Mouse (Mus musculus) kidney, adult 8-10 months (tissue): Measurements from ENCODE around the gene Tmigd1.

ENCODE experiments used
- DNase-seq, 2 experiments: peaks; one replicate each; pipeline ENCODE4 v3.0.0; 2022

Tmigd1 gene

DNA sequence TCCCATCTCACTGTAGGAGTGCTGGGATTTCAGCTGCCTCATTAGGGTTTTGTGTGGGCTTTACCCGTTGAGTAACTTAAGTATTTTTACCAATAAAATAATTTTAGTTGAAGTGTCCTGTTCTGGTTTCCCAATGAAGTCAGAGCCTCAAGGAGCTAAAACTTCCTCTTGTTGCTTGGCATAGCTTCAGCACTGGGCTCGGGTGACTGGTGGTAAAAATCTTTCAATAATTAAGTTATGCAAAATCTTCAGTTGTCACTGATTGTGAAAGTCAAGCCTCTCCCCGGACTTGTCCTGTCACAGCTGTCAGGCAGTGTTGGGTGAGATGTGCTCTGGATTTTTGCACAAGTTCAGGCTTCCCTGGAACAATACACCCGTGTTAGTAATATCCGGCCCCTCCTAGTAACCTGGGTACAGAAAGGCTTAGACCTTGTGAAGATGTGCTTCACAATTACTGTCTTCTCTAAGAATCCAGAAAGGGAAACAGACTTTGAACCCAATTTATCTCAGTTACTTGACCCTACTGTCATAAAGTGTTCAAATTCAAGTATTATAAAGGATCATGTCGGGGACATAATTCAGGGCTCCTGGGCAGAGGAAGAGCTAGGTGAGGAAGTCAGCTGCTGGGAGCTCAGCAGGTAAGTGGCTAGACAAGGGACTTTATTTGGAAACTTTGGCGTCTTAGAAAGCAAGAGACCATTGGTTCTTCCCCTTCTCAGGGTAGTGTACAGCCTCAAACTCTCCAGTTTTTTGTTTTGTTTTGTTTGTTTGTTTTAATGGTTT lies at the start of gene Tmigd1:
Gene Tmigd1 (plus strand): TSS at position 581 of the 783 bp plus-strand sequence.
- DNase-seq = no peak

DNA sequence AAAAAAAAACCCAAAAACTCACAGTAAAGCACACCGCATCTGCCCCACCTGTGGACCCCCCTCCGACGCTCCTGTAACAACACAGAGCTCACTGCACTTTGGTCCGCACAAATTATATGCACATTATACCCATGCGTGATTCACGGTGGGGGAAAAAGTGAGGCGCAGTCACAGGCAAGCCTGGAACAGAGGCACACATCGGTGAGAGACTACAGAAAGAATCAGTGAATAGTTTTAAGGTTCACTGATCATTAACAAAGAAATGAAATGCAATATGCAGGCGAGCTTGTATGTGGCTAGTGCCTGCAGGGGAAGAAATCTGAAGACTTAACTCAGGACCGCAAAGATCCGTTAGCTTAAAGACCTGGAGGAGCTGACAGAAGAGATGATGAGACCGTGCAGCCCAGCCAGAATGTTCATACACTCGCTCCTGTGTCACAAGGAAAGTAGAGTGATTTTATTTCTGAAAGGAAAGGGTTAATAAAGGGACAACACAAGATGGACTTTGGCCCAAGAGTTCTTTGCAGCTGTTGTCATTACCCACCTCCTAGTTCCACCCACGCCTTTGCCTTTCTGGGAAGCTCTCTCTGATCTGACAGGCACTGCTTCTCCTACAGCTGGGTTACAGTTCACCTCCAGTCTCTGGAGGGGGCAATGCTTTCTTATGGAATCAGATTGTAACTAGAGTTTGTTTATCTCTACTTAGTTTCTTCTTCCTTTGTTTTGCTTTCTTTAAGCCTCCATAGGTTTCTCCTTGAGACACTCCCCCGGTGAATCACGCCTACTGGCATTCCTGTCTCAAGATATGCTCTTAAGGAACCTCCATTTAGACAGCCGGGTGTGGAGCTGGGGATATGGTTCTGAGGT lies 47.3 kb upstream of the Tmigd1 start:
- peak; percentile 47 to 48 for DNase-seq

DNA sequence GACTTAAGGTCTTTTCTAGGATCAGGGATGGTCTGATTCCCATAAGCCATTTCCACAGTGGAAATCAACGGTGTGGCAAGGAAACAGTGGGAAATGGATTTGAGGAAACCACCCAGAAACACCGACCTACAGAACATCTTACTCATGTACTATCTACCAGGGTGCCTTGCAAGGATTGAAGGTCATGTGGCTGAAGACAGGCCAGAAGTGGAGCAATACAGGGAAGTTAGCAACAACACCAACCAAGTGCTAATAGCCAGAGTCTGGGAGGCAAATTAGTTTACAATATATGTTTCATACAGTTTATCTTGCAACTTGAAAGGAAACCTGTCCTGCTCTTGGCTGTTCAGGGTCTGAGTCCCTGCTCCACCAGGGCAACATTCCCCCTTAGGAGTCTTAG lies 45.4 kb upstream of the Tmigd1 start:
- no peak for DNase-seq

DNA sequence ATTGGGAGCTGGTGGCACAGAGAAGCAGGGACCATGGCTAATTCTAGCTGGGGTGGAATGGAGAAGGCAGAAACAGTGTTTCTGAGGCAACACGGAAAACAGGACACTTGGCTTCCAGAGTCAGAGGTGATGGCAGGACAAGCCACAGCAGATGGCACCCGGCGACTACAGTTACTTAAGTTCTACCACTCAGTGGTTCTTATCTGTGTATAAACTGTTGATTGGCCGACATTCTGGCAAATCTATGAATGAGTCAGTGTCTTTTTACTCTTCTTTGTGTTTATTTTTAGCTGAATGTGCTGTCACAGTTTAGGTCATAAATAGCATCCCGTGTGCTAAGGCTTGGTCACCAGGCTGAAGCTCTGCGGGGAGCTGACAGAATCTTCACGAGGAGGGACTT lies 44.8 kb upstream of the Tmigd1 start:
- no peak for DNase-seq

DNA sequence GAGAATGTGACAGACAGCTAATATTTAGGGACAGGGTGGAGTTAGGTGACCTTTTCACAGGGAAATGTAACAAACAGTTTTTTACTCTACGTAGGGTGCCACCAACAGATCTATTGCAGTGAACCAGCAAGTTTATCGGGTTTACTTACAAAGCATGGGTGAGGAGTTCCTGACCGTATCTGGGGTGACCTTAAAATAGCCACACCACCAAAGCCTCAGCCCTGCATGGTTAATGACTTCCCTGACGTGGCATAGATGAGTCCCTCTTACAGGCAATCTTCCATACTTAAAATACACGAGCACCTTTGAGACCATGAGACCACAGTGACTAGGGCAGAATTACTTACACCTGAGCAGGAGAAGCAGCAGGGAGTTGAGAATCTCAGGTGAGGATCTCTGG lies 43.2 kb upstream of the Tmigd1 start:
- DNase-seq = no peak

DNA sequence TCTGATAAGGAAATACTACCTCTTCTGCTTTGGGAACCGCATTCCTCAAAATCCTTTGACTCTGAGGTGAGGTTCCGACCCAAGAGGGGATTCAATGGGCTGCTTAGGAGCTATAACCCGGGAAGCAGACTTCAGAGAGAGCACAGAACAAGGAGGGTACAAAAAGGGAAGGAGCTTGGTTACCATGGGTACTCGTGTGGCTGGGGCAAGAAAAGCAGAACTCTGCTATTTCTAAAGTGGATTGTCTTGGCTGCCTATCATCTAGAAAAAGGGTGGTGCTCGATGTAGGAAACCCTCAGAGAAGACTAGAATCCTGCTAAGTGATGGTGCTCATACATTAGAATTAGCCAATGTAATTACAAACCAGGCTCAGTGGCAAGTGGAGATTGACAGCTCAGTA lies 42.7 kb upstream of the Tmigd1 start:
- DNase-seq = no peak

DNA sequence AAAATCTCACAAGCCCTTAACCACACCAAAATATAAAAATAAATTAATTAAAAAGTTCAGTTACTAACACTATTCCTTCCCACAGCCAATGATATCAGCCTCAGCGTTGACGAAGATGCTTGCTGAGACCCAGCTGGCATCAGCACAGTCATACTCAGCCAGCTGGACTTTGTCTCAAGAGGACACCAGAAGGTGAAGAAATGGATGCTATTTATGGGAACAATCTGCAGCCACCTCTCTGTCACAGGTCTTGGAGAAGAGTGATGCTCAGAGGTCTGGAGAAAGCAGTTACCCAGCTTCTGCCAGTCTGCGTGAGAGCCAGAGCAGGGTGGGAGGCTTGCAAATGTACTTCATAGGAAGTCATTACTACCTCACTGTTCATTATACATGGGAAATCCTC lies 40.8 kb upstream of the Tmigd1 start:
- no peak for DNase-seq

DNA sequence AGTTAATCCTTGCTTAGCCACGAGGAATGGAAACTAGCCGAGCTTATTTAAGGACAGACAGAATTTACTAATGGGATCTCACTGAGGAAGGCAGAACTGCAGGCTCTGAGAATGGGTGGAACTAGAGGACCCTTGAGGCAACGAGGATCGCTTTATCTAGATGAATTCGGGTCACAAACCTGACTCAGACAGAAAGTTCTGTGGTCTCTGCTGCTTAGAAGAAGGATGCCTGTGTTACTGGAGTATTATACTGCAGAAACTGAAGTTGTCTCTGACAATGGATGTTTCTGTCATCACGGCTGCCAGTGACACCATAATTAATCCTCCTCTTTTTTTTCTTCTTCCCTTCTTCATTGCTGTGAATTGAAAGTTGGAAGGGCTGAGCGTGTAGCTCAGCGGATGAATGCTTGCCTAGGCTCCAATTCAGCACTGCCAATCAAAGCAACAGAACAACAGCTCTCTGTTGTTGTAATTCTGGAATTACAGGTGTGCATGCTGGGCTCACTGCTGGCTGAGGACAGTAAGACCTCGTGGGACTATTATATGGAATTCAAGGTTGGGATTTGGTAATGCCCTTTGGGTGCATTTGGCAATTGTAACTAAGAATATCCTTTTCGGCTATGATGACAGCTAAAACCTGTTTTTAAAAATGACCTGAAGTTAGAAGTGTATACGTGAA lies 29.3 kb upstream of the Tmigd1 start:
- no peak for DNase-seq

DNA sequence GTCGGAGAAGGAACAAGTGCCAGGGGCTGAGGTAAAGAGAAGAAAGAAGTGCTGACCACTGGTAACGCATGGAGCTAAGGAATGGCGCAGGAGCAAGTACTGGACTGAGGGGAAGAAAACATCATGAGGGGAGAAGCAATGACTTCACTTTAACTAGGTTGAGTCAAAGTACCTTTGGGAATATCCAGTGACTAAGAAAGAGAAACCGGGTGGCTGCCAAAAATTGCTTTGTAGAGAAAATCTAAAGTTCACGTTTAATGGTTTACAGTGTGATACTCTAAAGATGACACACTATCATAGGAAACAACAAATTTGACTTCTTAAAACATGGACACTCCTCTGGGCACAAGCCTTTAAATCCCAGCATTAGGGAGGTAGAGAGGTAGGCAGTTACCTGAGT lies 28.1 kb upstream of the Tmigd1 start:
- DNase-seq = no peak

DNA sequence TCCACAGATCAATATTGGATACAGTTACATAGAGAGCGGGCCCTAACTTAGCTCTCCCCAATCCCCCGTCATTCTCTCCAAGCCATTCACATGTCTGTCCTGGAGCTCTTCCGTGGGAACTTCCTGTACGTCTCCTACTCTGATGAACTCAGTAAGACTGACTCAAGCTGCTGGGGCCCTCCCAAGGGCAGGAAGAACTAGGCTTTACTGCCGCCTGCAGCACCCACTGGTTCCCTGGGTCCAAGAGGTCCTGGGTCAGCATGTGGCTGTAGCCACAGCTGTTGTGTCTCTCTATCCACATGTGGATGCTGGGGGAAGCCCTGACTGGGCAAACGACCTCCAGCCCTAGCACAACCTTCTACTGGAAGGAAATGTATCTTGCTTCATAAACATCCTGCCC lies 27.2 kb upstream of the Tmigd1 start:
- DNase-seq = no peak

DNA sequence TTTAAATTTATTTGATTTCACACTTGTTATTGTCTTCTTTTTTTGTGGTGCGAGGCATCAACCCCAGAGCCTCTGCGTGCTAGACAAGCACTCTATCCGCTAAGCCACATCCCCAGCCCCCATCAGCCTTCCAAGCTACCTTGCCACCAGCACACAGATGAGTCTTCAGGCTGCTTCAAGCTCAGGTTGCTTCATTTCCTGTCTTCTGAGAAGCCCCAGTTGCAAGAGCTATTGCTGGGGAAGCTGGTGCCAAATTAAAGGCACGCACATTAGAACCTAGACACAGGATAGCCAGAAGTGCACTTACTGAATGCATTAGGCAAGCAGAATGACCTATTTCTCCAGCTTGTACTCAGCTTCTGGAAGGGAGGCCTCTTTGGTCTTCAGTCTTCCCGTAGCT lies 22.1 kb upstream of the Tmigd1 start:
- no peak for DNase-seq

DNA sequence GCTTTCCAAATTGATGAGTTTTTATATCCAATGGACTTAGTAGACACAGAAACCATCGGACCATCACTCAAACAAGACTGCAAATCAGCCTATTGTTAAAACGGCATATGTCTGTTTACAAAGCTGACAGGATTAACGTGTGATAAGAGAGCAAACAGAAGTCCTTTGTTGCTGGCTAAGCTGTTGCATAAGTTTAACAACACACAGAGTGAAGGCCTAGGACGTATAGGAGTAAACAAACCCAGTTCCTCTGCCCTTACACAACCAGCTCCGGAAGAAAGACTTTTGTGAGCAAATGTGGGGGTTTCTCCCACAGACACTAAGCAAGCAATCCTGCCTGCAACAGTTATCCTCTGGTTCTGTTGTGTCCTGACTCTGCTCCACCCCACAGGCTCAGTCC lies 17.5 kb upstream of the Tmigd1 start:
- no peak for DNase-seq

DNA sequence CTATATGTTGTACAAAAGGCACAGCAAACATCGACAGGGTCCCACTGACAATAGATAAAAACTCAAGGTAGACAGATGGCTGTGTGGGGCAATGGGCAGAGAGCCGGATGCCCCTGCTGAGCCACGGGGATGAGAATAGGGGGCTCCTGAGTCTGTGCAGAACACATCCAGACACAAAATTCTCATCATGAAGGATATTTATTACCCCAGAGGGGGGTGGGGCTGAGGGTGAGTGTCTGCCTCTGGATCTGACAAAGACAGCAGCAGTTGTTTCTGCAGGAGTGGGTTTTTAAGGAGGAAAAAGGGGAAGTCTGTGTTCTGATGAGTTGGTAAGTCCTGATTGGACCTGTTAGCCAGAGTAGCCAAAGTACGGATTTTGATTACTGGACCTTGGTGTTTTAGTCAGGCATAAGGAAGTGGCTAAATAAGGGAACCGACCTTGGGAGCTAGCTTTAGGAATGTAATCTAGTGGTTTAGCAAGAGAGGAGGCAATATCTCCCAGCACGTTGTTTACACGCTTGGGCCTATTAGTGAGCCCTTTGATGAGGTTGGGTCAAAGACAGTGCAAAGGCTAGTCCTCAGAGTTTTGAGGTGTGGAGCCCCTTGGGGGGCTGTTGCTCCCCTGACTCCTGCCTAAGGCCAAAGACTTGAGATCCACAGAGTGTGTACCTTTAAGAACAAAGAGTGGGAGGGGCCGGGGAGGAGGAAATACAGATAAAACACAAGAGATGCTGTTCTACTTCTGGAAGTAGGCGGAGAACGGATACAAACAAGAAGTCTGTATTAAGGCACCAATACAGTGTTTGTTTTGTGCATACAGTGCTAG lies 12.4 kb upstream of the Tmigd1 start:
- DNase-seq = peak; percentile 55 to 57

DNA sequence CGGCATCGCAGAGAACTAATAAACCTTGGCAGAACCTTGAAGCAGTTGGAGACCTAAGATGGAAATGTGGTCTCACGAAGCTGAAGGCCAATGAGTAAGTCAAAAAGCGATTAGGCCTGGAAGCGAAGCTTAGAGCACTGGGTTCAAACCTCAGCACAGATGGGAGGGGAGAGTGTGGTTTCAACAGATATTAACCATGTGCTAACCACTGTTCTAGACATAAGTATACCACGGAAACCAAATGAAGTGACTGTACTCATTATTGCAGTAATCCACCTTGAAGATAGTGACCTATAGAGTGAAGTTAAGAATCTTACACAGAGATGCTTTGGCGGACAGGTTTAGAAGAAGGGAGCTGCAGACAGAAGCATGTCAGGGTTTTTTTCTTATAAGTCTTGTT lies 10.8 kb upstream of the Tmigd1 start:
- DNase-seq = no peak

DNA sequence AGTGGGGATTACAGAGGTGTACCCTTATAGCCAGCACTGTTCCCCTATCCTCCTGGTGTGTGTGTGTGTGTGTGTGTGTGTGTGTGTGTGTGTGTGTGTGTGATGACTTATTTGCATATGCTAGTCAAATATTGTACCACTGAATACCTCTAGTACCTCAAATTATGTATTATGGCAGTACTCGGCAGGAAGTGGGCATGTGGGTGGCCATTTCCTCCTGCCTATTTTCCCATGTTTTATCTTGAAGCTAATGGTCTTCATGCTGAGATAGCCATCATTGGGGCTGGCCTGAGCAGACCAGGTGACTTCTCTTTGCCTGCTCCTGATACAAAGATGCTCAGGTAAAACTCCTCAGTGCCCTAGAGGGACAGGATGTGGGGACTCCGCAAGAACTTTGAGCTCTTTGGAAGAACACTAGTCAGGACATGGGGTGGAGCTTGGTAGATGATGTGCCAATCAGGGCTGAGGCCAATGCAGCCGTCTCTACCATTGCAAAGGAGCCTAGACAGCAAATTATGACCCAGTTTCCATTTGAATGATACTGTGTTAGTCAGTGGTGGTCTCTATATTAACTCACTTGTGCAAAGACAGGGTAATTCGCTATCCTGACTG lies 10.1 kb upstream of the Tmigd1 start:
- no peak for DNase-seq

DNA sequence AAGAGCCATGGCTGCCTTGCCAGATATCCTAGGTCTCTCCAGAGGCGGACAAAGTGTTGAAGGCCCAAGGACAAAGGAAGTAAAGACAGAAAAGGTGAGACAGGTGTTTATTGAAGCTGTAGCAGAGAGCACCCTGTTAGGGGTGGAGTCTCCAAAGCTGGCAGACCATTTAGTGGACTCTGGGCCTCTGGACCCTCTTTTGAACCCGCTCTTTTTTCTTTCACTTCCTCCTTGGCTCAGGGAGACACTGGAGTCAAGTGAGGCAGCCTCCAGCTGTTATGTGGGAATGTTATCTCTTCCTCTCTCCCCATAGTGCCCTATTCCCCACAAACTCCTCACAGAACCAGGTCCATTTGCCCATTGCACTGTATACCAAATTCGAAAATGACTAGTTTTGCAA lies 9.0 kb upstream of the Tmigd1 start:
- no peak for DNase-seq

DNA sequence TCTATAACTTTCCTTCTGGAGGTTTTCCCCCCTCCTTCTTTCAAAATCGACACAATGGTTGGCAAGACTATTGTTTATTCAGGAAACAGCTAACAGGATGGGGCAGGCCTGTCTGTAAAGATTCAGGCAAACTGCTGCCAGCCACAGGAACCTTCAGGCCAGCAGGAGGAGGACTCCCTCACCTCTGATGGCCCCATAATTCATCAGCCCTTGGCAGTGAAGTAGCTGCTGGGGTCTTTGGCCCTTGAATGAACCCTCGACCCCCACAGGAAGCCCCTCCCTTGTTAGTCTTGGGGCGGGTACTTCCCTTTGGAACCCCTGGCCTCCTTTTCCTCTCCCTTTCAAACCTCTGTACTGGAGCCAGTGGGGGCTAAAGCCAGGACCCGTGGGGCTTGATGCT lies 8.4 kb upstream of the Tmigd1 start:
- peak; percentile 43 to 71 for DNase-seq

DNA sequence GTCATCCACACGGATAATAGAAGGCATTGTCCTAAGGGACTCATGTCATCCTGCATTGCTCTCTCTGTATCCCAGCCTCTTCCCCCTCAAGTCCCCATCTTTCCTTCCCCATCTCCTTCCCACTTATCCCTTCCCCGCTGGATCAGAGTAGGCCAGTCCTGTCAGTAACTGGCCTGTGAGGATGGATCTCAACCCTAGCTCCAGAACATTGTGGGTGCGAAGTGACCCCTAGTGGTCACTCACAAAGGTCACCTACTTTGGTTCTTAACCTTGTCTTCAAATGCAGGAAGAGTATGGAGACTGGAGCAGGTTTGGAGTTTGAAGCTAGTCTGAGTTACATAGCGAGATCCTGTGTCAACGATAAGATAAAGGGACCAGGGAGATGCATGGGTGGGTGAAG lies 7.7 kb upstream of the Tmigd1 start:
- DNase-seq = peak; percentile 55 to 68

DNA sequence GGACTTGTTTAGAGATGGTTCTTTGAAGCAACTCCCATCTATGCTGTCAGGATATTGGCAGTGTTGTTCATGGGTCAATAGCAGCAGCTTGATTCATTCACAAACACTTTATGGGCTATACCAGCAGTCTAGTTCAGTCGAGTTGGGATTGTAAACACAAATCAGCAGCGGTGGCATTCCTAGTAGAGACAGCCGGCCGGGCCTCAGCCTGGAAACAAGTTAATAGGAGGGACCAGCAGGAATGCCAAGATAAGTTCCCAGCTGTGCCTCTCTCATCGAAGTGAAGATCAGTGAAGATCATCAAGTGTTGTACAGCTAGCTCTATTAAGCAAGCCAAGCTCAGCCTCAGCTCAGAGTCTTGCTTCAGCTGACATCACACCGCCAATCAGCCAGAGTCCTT lies 5.6 kb upstream of the Tmigd1 start:
- DNase-seq = no peak

DNA sequence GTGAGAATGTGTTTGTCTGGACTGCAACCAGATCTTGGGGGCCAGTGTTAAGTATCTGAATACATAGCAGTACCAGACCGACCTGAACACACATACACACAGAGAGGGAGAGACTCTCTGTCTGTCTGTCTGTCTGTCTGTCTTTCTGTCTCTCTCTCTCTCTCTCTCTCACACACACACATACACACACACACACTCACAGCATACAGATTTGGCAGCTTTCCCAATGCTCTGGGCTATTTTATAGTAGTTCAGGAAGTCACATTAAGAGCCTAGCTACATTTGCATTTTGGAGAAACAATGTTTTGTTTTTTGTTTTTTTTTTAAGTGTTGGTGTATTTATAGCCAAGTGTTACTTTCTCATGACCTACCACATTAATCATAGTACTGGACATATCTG lies 4.8 kb upstream of the Tmigd1 start:
- no peak for DNase-seq

DNA sequence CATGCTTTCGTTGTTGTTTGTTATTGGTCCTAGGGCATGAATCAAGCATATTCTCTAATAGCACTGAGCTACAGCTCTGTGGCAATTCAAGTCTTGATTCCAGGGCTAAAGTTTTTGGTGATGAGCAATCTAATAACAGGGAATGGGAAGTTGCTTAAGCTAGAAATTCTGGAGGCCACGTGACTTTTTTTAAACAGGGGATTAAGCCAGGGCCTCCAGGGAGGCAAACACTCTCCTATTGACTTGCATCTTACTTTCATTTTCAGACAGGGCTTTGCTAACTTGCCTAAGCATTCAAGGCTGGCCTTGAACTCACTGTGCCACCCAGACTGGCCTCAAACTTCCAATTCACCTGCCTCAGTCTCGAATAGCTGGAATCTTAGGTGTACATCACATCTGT lies 4.1 kb upstream of the Tmigd1 start:
- no peak for DNase-seq

DNA sequence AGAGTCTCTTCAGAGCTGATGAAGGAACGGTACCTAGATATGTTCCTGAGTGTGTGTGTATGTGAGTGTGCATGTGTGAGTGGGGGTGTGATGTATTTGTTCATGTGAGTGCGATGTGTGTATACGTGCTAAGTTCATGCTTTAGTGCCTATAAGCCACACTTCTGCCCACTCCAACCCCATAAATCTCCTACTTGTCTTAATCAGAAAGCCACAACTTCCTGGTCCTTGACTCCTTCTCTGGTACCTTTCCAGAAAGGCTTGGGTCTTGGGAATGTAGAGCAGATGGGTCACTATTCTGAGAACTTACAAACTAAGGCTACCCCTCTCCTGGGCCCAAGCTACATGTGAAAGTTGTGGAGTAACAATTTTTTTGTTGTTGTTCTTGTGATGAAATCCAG lies 3.2 kb upstream of the Tmigd1 start:
- DNase-seq = no peak
